Mouse (Mus musculus) ovary, postnatal 10 days (tissue): ENCODE results near the gene Gm5965.
"Not testable (repeated sequence)": the region's sequence is repeated elsewhere in the genome, so short reads cannot be mapped to it uniquely, and the experiment has no call there.

ENCODE experiments used
- DNase-seq: peaks from one replicate; pipeline ENCODE4 v3.0.0; 2022; ENCODE audit warnings: low spot score

Gm5965 gene

GRCm38 (mm10) chr16:88777596-88777995 is at the start of gene Gm5965:
Gm5965 (plus strand) TSS chr16:88777896.
- DNase-seq: no peak

GRCm38 (mm10) chr16:88728812-88729275 is 48.9 kb upstream of the Gm5965 start, which contains the start of gene Krtap13-1:
Krtap13-1 (plus strand) TSS chr16:88728862.
- no peak for DNase-seq

- no peak for DNase-seq
Observed at GRCm38 (mm10) chr16:88735391-88735790, 42.3 kb upstream of the Gm5965 start.

- DNase-seq: no peak
Observed at GRCm38 (mm10) chr16:88744750-88745340, 32.9 kb upstream of the Gm5965 start.

GRCm38 (mm10) chr16:88747943-88748342 is 29.8 kb upstream of the Gm5965 start:
- no peak for DNase-seq

GRCm38 (mm10) chr16:88751535-88751934 is 26.2 kb upstream of the Gm5965 start, which contains the start of gene Krtap13:
Krtap13 (minus strand) TSS chr16:88751635.
- not testable (repeated sequence) for DNase-seq

- DNase-seq: not testable (repeated sequence)
Observed at GRCm38 (mm10) chr16:88758547-88758946, 19.1 kb upstream of the Gm5965 start, which contains the start of gene 2310034C09Rik. 2310034C09Rik (plus strand) TSS chr16:88758847.

GRCm38 (mm10) chr16:88774106-88774505 is 3.6 kb upstream of the Gm5965 start, which contains the start of gene 2310057N15Rik:
2310057N15Rik (minus strand) TSS chr16:88774206.
- DNase-seq: no peak

GRCm38 (mm10) chr16:88786786-88787185 is 9.1 kb downstream of the Gm5965 start:
- no peak for DNase-seq

GRCm38 (mm10) chr16:88811827-88812226 is 34.1 kb downstream of the Gm5965 start, which contains the start of gene Gm20741:
Gm20741 (minus strand) TSS chr16:88812220.
- DNase-seq: no peak

GRCm38 (mm10) chr16:88820066-88820465 is 42.4 kb downstream of the Gm5965 start, which contains the start of gene Krtap15:
Krtap15 (plus strand) TSS chr16:88820215.
- DNase-seq: no peak

GRCm38 (mm10) chr16:88823736-88824135 is 46.0 kb downstream of the Gm5965 start:
- DNase-seq: no peak

GRCm38 (mm10) chr16:88826095-88826652 is 48.5 kb downstream of the Gm5965 start, which contains the start of gene Krtap14:
Krtap14 (minus strand) TSS chr16:88826145.
- no peak for DNase-seq

GRCm38 (mm10) chr16:88826978-88827377 is 49.3 kb downstream of the Gm5965 start:
- DNase-seq: no peak
